Mouse (Mus musculus) neural tube, embryonic 14.5 days (tissue): ENCODE measurements around the gene Mnx1. TPM values are rescaled to one million over a fixed set of nuclear protein-coding genes. Genes with fewer than 3 reads are reported as not detected.

Experiments
- ATAC-seq: fragments of 200-750 bp; cut with Nextera tagmentation; 2 replicates; pipeline ENCODE4 v1.8.0; 2017; ENCODE audit warnings: low read depth, mild to moderate bottlenecking, moderate TSS enrichment, moderate library complexity
- H3K27ac ChIP-seq: fragments of 300-500 bp; sonication (generic); 2 replicates; pipeline ENCODE4 v1.5.1; 2014; ENCODE audit warnings: low read depth, mild to moderate bottlenecking, control low read depth, low read length, moderate library complexity, mixed read lengths
- H3K27me3 ChIP-seq: fragments of 300-500 bp; sonication (generic); 2 replicates; pipeline ENCODE4 v1.6.1; 2014; ENCODE audit warnings: low read length; ENCODE audit not compliant: control insufficient read depth, insufficient read depth
- H3K36me3 ChIP-seq: fragments of 300-500 bp; sonication (generic); 2 replicates; pipeline ENCODE4 v1.6.1; 2014; ENCODE audit warnings: low read length, mixed read lengths; ENCODE audit not compliant: control insufficient read depth, insufficient read depth
- H3K4me1 ChIP-seq: fragments of 300-500 bp; sonication (generic); 2 replicates; pipeline ENCODE4 v1.6.1; 2014; ENCODE audit warnings: low read length; ENCODE audit not compliant: control insufficient read depth, insufficient read depth
- H3K4me2 ChIP-seq: fragments of 300-500 bp; sonication (generic); 2 replicates; pipeline ENCODE4 v1.6.1; 2014; ENCODE audit warnings: mild to moderate bottlenecking, low read depth, low read length, control low read depth
- H3K4me3 ChIP-seq: fragments of 300-500 bp; sonication (generic); 2 replicates; pipeline ENCODE4 v1.5.1; 2014; ENCODE audit warnings: low read depth, low read length, control low read depth, mixed read lengths
- H3K9ac ChIP-seq: fragments of 300-500 bp; sonication (generic); replicated peaks from 2 replicates; pipeline ENCODE4 v1.6.1; 2014; ENCODE audit warnings: low read depth, mild to moderate bottlenecking, control low read depth, low read length, mixed read lengths
- H3K9me3 ChIP-seq: fragments of 300-500 bp; sonication (generic); 2 replicates; pipeline ENCODE4 v1.6.1; 2016; ENCODE audit warnings: low read length; ENCODE audit not compliant: control insufficient read depth
- WGBS: fragments of 180-500 bp; shearing (Covaris S2); extraction: QIAGEN DNeasy Blood & Tissue Kit; methylation state at CpG from one replicate; pipeline ENCODE4 v1.1.7; 2014; 5-methylcytosine and 5-hydroxymethylcytosine counted together
- polyA plus RNA-seq: library from polyadenylated mRNA; unstranded; fragments of >200 nt; fragmentation: Nextera tagmentation; extraction: Ambion mirVana; gene quantifications from 2 replicates; pipeline ENCODE4 v1.2.1, GENCODE M21; 2014

The Mnx1 gene
- polyA plus RNA-seq, 1 experiment from 2014 or later = 1.8 TPM

- Histone ChIP-seq H3K36me3 (no peaks in the 10 kb centered on the region), H3K9ac (no peak overlapping the region), H3K4me2 (no peak overlapping the region), H3K27ac (no peak overlapping the region), H3K9me3 (no peaks in the 10 kb centered on the region), H3K27me3 (peaks cover 64% of the 10 kb centered on the region), H3K4me1 (0 out of 2 replicates have a peak, but pooled peaks cover 6% of the 10 kb centered on the region), H3K4me3 (no peak overlapping the region)
- 4% methylated on average over 11 of the region's 11 CpGs for WGBS
- no peak for ATAC-seq
Measured at GRCm38 (mm10) chr5:29471396-29471795, 6.9 kb downstream of the Mnx1 start.

- Histone ChIP-seq H3K4me1 (0 out of 2 replicates have a peak, but pooled peaks cover 6% of the 10 kb centered on the region), H3K9me3 (no peaks in the 10 kb centered on the region), H3K4me3 (no peak overlapping the region), H3K27me3 (peaks cover 69% of the 10 kb centered on the region), H3K27ac (no peak overlapping the region), H3K36me3 (no peaks in the 10 kb centered on the region), H3K4me2 (no peak overlapping the region), H3K9ac (no peak overlapping the region)
- WGBS = 3% methylated on average over 20 of the region's 20 CpGs
- ATAC-seq = no peak
Measured at GRCm38 (mm10) chr5:29470851-29471394, 7.3 kb downstream of the Mnx1 start.

- H3K9me3 ChIP-seq = no peaks in the 10 kb centered on the region
- H3K4me1 ChIP-seq = 0 out of 2 replicates have a peak, but pooled peaks cover 6% of the 10 kb centered on the region
- no peak overlapping the region for H3K27ac ChIP-seq
- ATAC-seq = no peak
- no peaks in the 10 kb centered on the region for H3K36me3 ChIP-seq
- peaks cover 74% of the 10 kb centered on the region for H3K27me3 ChIP-seq
- 8% methylated on average over 5 of the region's 5 CpGs for WGBS
- no peak overlapping the region for H3K4me3 ChIP-seq
- H3K4me2 ChIP-seq = no peak overlapping the region
- no peak overlapping the region for H3K9ac ChIP-seq
Measured at GRCm38 (mm10) chr5:29470271-29470670, 8.0 kb downstream of the Mnx1 start.

- no peak overlapping the region for H3K27ac ChIP-seq
- no peaks in the 10 kb centered on the region for H3K9me3 ChIP-seq
- WGBS = 6% methylated on average over 4 of the region's 4 CpGs
- H3K9ac ChIP-seq = no peak overlapping the region
- H3K4me2 ChIP-seq = no peak overlapping the region
- no peaks in the 10 kb centered on the region for H3K36me3 ChIP-seq
- no peak for ATAC-seq
- 0 out of 2 replicates have a peak, but pooled peaks cover 6% of the 10 kb centered on the region for H3K4me1 ChIP-seq
- no peak overlapping the region for H3K4me3 ChIP-seq
- H3K27me3 ChIP-seq = peaks cover 67% of the 10 kb centered on the region
Measured at GRCm38 (mm10) chr5:29469501-29469900, 8.8 kb downstream of the Mnx1 start.

- H3K4me2 ChIP-seq = peak overlapping the region; percentile 31; the same call in 1 of the 2 replicates
Measured at GRCm38 (mm10) chr5:29468351-29469065, 9.8 kb downstream of the Mnx1 start.

GRCm38 (mm10) chr5:29467489-29468350 is 10.6 kb downstream of the Mnx1 start:
- Histone ChIP-seq H3K9ac (no peak overlapping the region), H3K27ac (no peak overlapping the region), H3K4me3 (peak overlapping the region; percentile 14), H3K36me3 (no peaks in the 10 kb centered on the region), H3K4me1 (0 out of 2 replicates have a peak, but pooled peaks cover 6% of the 10 kb centered on the region), H3K4me2 (peak overlapping the region; percentile 31; the same call in 1 of the 2 replicates), H3K27me3 (peaks cover 54% of the 10 kb centered on the region), H3K9me3 (no peaks in the 10 kb centered on the region)
- WGBS = 3% methylated on average over 67 of the region's 67 CpGs
- peak; percentile 55; the same call in 1 of the 2 replicates for ATAC-seq

More at GRCm38 (mm10) chr5:29468351-29469065, 9.8 kb downstream of the Mnx1 start:
- H3K4me1 ChIP-seq = 0 out of 2 replicates have a peak, but pooled peaks cover 6% of the 10 kb centered on the region
- H3K27me3 ChIP-seq = peaks cover 60% of the 10 kb centered on the region
- peak overlapping the region; percentile 14 for H3K4me3 ChIP-seq
- no peaks in the 10 kb centered on the region for H3K9me3 ChIP-seq
- no peak overlapping the region for H3K9ac ChIP-seq
- H3K27ac ChIP-seq = no peak overlapping the region
- no peaks in the 10 kb centered on the region for H3K36me3 ChIP-seq
- 1% methylated on average over 17 of the region's 17 CpGs for WGBS
- ATAC-seq = no peak

GRCm38 (mm10) chr5:29462943-29463686 is 15.2 kb downstream of the Mnx1 start:
- no peak overlapping the region for H3K9ac ChIP-seq
- H3K4me2 ChIP-seq = no peak overlapping the region
- H3K9me3 ChIP-seq = no peaks in the 10 kb centered on the region
- ATAC-seq = no peak
- no peaks in the 10 kb centered on the region for H3K36me3 ChIP-seq
- H3K27me3 ChIP-seq = peaks cover 24% of the 10 kb centered on the region
- H3K4me3 ChIP-seq = no peak overlapping the region
- 0 out of 2 replicates have a peak, but pooled peaks cover 5% of the 10 kb centered on the region for H3K4me1 ChIP-seq
- 47% methylated on average over 9 of the region's 9 CpGs for WGBS
- no peak overlapping the region for H3K27ac ChIP-seq

GRCm38 (mm10) chr5:29456895-29457656 is 21.2 kb downstream of the Mnx1 start:
- Histone ChIP-seq H3K4me2 (no peak overlapping the region), H3K4me1 (no peaks in the 10 kb centered on the region), H3K9me3 (no peaks in the 10 kb centered on the region), H3K4me3 (no peak overlapping the region), H3K36me3 (peaks cover 3% of the 10 kb centered on the region; the same call in 1 of the 2 replicates), H3K27ac (no peak overlapping the region), H3K27me3 (no peaks in the 10 kb centered on the region), H3K9ac (no peak overlapping the region)
- peak; percentile 28; the same call in 1 of the 2 replicates for ATAC-seq
- WGBS = 82% methylated on average over 5 of the region's 5 CpGs
